Mouse (Mus musculus) embryonic fibroblast, embryonic 13.5 days (primary cell): ENCODE measurements around the gene Zhx3.

ENCODE experiments used
- CTCF ChIP-seq: IDR thresholded peaks from 2 replicates; pipeline ENCODE4 v1.5.1; 2011; ENCODE audit warnings: mild to moderate bottlenecking, control low read depth, low read length, moderate library complexity, borderline replicate concordance; ENCODE audit not compliant: insufficient read depth
- POLR2A ChIP-seq: IDR thresholded peaks from 2 replicates; pipeline ENCODE4 v1.6.1; 2011; ENCODE audit warnings: low read depth, mild to moderate bottlenecking, control low read depth, low read length, moderate library complexity

DNA sequence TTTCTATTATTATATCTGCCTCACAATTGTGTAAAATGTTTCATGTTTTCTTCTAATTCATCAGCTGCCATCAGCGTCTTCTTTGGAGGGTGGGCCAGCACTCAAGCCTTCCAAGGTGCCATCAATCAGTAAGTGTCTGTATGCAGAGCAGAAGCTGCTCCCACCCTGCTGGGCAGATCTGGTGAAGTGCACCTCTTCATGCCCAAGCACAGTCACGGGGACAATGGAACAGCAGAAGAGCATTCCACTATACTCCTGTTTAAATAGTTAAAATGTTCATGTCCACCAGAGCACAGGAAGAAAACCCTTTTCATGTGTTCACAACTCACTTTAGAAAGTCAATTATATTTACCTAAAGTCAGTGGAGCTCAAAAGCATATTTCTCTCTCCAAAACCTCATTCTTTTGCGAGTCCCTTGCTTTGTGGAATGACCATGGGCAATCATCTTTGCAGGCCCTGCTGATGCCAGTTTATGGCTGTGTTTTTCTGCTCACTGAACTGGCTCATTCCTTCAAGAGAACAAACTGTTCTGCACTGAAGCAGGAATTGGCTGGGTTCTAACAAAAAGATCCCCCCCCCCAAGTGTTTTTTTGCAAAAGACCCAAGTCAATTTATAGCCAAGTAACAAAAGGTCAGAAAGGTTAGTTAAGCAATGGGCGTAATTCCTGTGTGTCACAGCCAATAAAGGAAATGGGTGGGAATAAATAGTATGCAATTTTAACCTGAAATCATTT is 67.8 kb downstream of the Zhx3 start:
- TF ChIP-seq POLR2A: no peak
- no peak for TF ChIP-seq CTCF
